Mouse (Mus musculus): ENCODE data around the gene Atp1a4.
A peak's percentile ranks its signal among the peaks of the same experiment; 100 is the strongest.
"Not testable (repeated sequence)": the region's sequence is repeated elsewhere in the genome, so short reads cannot be mapped to it uniquely, and the experiment has no call there.

The Atp1a4 gene

DNA sequence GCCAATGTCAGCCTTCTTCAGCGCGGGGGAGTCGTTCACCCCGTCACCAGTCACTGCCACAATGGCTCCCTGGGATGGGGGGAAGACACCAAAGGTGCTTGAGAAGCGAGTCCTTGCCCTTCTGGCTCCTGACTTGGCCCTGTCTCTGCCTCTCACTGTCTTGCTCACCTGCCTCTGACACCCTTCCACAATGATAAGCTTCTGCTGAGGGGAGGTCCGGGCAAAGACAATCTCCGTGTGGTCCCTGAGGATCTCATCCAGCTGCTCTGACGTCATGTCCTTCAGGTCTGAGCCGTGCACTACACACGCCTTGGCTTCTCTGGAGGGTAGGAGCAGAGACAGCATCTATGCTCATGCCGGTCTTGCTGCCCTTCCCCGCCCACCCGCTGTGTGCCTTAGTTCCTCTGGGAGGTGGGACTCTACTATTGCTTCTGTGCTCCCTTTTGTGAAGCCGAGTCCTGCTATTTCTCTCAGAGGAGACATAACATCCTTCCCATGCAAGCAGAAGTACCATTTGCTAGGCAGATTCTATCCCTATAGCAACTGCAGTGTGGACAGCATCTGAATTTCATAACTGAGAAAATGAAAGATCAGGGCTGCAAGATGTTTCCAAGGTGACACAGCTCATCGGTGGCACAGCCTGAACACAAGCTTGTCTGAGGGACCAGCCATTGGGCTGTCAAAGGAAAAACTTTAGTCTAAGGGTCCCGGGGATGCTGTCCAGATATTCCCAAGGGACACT is 21.7 kb upstream of the Atp1a4 start:
- DNase-seq = no peak

DNA sequence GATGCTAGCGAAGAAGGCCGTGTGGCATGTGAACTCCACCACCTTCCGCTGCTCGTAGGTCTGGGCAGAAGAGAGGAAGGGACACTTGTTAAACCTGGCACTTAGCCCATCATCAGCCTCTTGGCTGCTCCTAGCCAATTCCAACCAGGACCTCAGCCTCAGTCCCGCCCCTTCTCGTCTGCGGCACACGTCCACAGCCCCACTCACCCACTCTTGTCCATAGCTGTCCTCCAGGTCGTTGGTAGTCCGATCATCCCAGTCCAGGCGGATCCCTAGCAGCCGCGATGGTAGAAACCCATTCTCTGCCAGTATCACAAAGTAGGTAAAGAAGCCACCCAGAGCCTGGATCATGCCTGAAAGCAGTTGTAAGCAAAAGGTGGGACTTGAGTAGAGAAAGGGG is 20.1 kb upstream of the Atp1a4 start:
- no peak for DNase-seq

- DNase-seq = no peak
Observed at GRCm38 (mm10) chr1:172277172-172277571, 19.0 kb upstream of the Atp1a4 start.

- DNase-seq = no peak
Observed at GRCm38 (mm10) chr1:172274547-172274946, 16.3 kb upstream of the Atp1a4 start.

DNA sequence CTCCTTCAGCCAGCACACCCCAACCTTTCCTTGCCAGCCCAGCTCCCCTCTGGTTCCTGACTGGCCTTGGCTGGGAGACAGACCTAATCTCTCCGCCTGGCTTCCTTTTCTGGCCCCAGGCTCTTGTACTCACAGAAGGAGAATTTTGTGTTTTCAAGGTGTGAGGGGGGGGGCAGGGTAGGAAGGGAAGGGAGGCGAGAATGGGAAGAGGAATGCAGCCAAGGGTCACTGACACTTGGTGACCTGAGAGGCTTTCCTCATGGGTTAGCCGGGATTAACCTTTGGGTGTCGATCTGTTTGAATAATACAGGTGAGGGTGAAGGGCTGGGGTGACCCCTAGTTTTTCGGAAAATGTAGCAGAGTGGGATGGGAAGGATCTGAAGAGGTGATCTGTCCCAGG is 15.9 kb upstream of the Atp1a4 start:
- DNase-seq = no peak

DNA sequence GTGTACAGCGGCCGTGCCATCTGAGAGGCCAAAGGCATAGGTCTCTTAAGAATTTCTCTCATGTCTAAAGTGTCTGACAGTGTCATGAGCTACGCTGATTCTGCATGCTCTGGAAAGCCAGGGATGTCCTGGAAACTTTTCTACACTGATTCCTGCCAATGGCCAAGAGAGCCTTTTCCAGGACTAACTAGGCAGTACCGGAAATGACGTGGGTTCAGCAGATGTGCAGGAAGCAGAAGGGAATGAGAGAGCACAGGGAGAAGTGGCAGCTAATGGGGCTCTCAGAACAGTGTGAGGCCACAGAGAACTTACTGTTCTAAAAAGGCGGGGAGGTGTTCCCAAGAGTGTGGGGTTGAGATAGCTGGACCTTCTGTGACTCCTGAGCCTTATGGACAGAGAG is 15.2 kb upstream of the Atp1a4 start:
- DNase-seq = no peak

GRCm38 (mm10) chr1:172271765-172272164 is 13.6 kb upstream of the Atp1a4 start:
- no peak for DNase-seq

- DNase-seq = no peak
Observed at GRCm38 (mm10) chr1:172271208-172271607, 13.0 kb upstream of the Atp1a4 start.

GRCm38 (mm10) chr1:172261477-172262078 is 3.4 kb upstream of the Atp1a4 start, which contains the start of gene Igsf8:
TSS of gene Igsf8 (plus strand) at chr1:172261641.
- DNase-seq = no peak

DNA sequence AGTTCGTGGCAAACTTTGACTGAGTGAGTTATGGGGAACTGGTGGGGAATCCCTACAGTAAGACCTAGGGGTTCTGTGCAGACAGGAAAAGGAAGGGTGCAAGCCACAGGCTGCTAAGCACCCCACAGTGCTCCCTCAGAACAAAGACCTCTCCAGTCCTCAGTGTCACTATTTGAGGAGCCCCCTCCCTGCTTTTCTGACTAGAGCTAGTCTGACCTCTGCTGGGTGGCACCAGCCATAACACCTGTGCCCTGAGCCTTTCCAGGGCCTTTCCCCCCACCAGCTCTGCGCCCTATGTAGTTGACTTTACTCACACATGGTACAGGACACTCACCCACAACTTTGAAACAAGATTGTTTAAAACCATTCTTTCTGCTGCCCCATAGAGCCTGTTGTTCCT is 10.5 kb downstream of the Atp1a4 start:
- peak; percentile 66 for DNase-seq

DNA sequence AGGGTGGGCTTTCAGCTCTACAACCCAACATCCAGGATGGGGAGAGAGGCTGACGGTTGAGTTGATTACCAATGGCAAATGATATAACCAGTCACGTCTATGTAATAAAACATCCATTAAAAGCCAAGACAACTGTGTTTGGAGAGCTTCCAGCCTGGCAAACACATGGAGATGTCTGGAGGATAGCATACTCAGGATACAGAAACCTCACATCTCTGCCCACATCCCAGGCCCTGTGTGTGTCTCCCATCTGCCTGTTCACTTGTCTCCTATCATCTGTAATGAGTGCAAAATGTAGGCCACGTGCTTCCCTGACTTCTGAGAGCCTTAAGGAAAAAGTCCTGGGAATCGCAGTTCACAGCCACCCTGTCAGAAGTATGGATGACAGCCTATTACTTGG is 11.0 kb downstream of the Atp1a4 start:
- no peak for DNase-seq

- DNase-seq = not testable (repeated sequence)
Observed at GRCm38 (mm10) chr1:172244645-172245044, 13.6 kb downstream of the Atp1a4 start.

GRCm38 (mm10) chr1:172243547-172244205 is 14.5 kb downstream of the Atp1a4 start:
- DNase-seq = peak; percentile 30

GRCm38 (mm10) chr1:172242401-172242800 is 15.8 kb downstream of the Atp1a4 start:
- DNase-seq = no peak

DNA sequence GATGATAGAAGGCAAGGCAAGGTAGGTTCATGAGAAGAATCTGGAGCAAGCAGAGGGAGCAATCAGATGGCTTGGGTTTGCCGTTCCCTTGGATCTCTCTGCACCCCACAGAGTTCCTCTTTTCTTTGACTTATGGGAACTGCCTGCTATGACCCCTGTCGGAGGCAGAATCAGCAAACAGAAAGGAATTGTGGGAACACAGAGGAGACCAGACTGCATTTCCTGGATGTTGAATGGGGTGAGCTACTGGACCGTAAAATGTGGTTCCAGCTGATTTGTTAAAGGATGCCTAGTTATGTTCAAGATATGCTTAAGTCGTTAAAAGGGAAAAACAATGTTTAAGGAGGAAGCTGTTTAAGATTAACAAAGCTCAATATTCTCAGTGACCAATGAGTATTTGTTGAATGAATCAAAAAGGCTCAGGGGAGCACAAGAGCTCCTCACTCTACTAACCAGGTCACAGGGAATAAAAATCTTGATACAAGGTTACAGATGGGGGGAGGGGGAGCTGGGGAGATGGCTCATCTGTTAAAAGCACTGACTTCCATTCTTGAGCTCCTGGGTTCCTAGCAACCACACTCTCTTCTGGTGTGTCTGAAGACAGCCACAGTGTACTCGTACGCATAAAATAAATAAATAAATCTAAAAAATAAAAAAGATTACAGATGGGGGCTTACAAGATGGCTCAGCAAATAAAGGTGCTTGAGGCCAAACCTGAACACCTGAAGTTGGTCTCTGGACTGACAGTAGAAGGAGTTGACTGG is 17.1 kb downstream of the Atp1a4 start:
- peak; percentile 52 for DNase-seq

DNA sequence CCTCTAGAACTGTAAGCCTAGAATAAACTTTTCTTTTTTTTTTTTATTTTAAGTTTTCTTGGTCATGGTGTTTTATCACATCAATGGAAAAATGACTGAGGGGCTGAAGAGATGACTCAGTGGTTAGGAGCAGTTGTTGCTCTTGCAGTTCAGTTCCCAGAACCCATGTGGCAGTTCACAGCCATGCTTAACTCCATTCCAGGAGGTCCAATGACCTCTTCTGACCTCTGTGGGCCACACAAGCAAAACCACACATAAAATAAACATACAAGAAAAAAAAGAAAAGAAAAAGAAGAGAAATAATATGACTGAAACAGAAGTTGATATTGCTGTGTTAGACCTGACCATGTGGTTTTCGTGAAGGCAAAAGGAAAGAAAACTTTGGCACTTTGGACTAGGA is 29.0 kb downstream of the Atp1a4 start:
- DNase-seq = no peak

DNA sequence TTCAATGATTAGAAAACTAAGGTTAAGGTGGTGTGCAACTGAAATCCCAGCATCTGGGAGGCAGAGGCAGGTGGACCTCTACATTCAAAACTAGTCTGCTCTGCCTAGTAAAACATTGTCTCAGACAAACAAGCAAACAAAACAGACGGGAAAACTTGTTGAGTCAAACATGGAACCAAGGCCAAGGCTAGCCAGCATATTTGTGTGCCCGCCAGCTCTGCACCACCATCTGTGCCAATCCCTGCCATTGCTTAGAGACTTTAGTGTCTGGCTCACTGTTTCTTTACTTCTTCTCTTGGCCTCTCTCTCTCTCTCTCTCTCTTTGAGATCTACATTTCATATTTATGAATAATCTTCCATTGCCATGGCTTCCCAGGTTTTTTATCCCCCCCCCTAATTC is 30.0 kb downstream of the Atp1a4 start:
- DNase-seq = no peak

- DNase-seq = no peak
Observed at GRCm38 (mm10) chr1:172221297-172222063, 36.7 kb downstream of the Atp1a4 start.

GRCm38 (mm10) chr1:172220414-172220813 is 37.8 kb downstream of the Atp1a4 start:
- no peak for DNase-seq

- DNase-seq = no peak
Observed at GRCm38 (mm10) chr1:172219451-172220406, 38.5 kb downstream of the Atp1a4 start, which contains the start of gene Casq1. TSS of gene Casq1 (minus strand) at chr1:172219868.
